Mouse (Mus musculus) CD4-positive, CD25-positive, alpha-beta regulatory T cell, adult 2 months (primary cell): ENCODE data around the gene Zfp61.

Experiments
- DNase-seq: peaks from one replicate; pipeline ENCODE4 v3.0.0-alpha.2; 2012; ENCODE audit warnings: low read depth, low spot score

The Zfp61 gene

DNA sequence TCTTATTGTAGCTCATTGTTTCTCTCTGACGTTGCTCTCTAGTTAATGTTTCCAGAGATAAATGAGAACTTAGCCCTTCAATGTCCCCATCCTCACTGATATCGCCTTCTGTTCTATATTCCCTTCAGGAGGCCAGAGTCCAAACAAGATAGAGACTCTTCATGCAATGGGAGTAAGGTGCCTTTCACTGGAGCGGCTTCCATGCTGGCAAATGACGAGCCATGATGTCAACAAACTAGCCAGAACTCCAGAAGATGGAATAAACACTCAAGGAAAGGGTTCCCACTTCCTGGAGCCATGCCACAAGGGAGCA lies 41.1 kb downstream of the Zfp61 start:
- no peak for DNase-seq

DNA sequence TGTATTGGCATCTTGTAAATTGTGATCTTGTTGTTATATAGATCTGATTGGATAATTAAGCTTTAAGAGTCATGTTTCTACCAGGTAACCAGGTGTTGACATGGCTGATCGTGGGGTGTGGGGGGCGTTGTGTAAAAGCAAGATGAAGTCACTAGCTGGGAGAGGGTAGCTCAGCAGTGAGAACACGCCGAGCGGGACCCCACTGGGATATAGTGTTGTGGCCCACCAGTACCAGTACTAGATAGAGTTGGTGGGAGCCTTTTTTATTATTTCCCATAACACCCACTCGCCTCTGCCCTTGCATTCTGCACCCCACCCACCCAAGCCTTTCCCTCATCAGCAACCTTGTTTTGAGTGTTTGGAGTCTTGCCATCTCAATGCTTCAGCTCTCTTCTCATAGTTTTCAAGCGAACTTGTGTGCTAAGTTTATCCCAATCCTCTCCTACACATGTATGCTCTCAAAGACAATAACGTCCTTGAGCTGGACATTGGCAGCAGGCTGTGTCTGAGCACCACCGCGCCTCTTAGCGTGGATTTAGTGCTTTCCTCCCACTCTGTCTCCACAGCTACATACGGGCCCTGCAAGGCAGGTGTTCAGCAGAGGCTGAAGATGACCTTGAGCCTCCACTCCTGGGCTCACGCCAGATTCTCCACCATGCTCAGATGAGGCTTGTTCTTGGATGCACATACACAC lies 41.6 kb downstream of the Zfp61 start:
- DNase-seq: no peak

DNA sequence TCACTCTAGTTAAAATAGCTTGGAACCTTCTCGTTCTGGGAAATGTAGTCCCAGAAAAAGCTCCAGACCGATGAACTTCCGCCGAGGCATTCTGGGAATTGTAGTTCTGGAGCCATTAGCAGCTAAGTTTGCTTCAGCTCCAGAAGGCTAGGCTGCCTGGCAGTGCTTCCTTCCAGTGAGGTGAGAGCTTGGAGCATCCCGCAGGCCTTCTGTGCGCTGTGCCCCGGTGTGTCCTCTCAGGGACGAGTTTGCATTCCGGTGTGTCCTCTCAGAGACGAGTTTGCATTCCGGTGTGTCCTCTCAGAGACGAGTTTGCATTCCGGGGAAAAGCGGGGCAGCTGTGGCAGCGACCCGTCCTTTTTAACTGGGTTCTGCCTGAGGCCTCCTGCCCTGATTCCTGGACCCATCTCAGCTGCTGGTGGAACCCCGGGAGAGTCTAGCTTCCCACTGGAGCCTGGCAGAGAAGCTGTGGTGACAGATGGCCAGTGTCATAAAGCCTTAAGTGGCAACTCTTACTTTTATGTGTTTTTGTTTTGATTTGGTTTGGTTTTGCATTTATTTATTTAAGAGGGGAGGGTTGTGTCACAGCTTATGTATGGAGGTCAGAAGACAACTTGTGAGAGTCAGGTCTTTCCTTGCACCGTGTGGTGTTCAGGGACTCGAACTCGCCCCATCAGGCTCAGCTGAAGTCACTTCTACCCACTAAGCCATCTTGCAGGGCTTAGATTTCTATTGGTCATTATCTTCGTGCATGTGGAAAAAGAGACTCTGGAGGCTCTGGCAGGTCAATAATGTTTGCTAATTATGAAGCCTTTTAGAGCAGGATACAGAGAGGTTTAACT lies 46.2 kb downstream of the Zfp61 start, which contains the start of gene Zfp108:
Gene Zfp108, plus strand, starts transcription at position 162 of the 842 bp plus-strand sequence.
- peak; percentile 73 for DNase-seq

- no peak for DNase-seq
Measured at GRCm38 (mm10) chr7:24253779-24254615, 47.0 kb downstream of the Zfp61 start.
